Mouse (Mus musculus) C2C12 (cell line): ENCODE results near the gene Hipk2. TPM values are rescaled to one million over a fixed set of nuclear protein-coding genes. Genes with fewer than 3 reads are reported as not detected.

ENCODE experiments used
- H3K27me3 ChIP-seq: one replicate; pipeline ENCODE4 v1.6.1; 2011; ENCODE audit not compliant: control insufficient read depth, insufficient read depth, insufficient read length
- H3K36me3 ChIP-seq: one replicate; pipeline ENCODE4 v1.6.1; 2011; ENCODE audit not compliant: control insufficient read depth, insufficient read depth
- H3K4me3 ChIP-seq: one replicate; pipeline ENCODE4 v1.5.1; 2011; ENCODE audit warnings: mild to moderate bottlenecking, control low read depth; ENCODE audit not compliant: poor library complexity, insufficient read depth, severe bottlenecking
- H3K79me2 ChIP-seq: one replicate; pipeline ENCODE4 v1.6.1; 2011; ENCODE audit not compliant: control insufficient read depth, insufficient read depth
- H3K79me3 ChIP-seq: one replicate; pipeline ENCODE4 v1.6.1; 2011; ENCODE audit warnings: low read depth, control low read depth
- H3ac ChIP-seq: one replicate; pipeline ENCODE3; 2011; ENCODE audit warnings: low read depth; ENCODE audit not compliant: control insufficient read depth, insufficient read length
- CEBPB ChIP-seq: IDR thresholded peaks from one replicate; pipeline ENCODE4 v1.6.1; 2011; ENCODE audit warnings: low read depth, mild to moderate bottlenecking, control low read depth, moderate library complexity
- CTCF ChIP-seq: IDR thresholded peaks from one replicate; pipeline ENCODE4 v1.5.1; 2011; ENCODE audit not compliant: control insufficient read depth, insufficient read depth, insufficient read length
- FOSL1 ChIP-seq: IDR thresholded peaks from one replicate; pipeline ENCODE4 v1.8.0; 2011; ENCODE audit warnings: mild to moderate bottlenecking, low read length; ENCODE audit not compliant: poor library complexity, insufficient read depth, severe bottlenecking
- MAX ChIP-seq: IDR thresholded peaks from one replicate; pipeline ENCODE4 v1.6.1; 2011; ENCODE audit warnings: mild to moderate bottlenecking, control low read depth
- MYOD1 ChIP-seq: IDR thresholded peaks from one replicate; pipeline ENCODE4 v1.6.1; 2011; ENCODE audit warnings: low read depth; ENCODE audit not compliant: control insufficient read depth, insufficient read length
- MYOG ChIP-seq: IDR thresholded peaks from one replicate; pipeline ENCODE4 v1.6.1; 2011; ENCODE audit not compliant: control insufficient read depth, insufficient read length; ENCODE audit errors: extremely low read depth
- USF1 ChIP-seq: IDR thresholded peaks from one replicate; pipeline ENCODE4 v1.6.1; 2011; ENCODE audit warnings: low read depth, mild to moderate bottlenecking, control low read depth, moderate library complexity
- polyA plus RNA-seq: library from polyadenylated mRNA; unstranded; fragments of >200 nt; fragmentation: generic; extraction: Trizol; gene quantifications from one replicate; pipeline ENCODE4 v1.2.1, GENCODE M21; 2012; ENCODE audit warnings: missing spikeins

The Hipk2 gene
- polyA plus RNA-seq, 1 experiment: 13.6 TPM

DNA sequence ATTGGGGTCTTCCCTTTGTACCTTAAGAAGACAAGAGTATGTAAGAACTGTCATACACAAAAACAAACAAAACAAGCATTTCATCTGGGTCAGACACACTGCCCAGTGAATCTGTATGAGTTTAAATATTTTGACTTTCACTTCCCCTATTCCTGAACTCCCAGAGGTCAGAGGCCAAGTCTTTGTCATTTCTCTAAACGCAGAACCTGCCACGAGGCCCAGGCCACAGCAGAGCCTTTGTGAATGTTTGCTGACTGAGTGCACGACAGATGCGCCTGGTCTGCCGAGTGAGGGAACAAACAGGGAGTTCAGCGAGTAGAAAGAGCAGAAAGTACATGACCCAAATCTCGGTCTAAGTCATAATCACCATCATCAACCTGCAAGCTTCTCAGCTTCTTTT is 4.9 kb downstream of the Hipk2 start:
- peaks cover 9% of the 10 kb centered on the region for H3K36me3 ChIP-seq
- no peak overlapping the region for H3K4me3 ChIP-seq
- TF ChIP-seq MYOG: no peak
- no peak for TF ChIP-seq MAX
- TF ChIP-seq MYOD1: no peak
- TF ChIP-seq USF1: no peak
- TF ChIP-seq CTCF: no peak
- no peak for TF ChIP-seq FOSL1
- no peak for TF ChIP-seq CEBPB
- peaks cover 97% of the 10 kb centered on the region for H3K79me2 ChIP-seq
- no peaks in the 10 kb centered on the region for H3K27me3 ChIP-seq
- peaks cover 51% of the 10 kb centered on the region for H3K79me3 ChIP-seq
- H3ac ChIP-seq: no peak overlapping the region

GRCm38 (mm10) chr6:38870070-38870469 is 5.9 kb downstream of the Hipk2 start:
- TF ChIP-seq FOSL1: no peak
- TF ChIP-seq MYOG: no peak
- TF ChIP-seq CTCF: no peak
- TF ChIP-seq MAX: no peak
- TF ChIP-seq CEBPB: no peak
- no peak for TF ChIP-seq USF1
- no peak for TF ChIP-seq MYOD1
- peaks cover 57% of the 10 kb centered on the region for H3K79me3 ChIP-seq
- peaks cover 9% of the 10 kb centered on the region for H3K36me3 ChIP-seq
- H3K4me3 ChIP-seq: no peak overlapping the region
- H3ac ChIP-seq: no peak overlapping the region
- H3K27me3 ChIP-seq: no peaks in the 10 kb centered on the region
- peaks cover 99% of the 10 kb centered on the region for H3K79me2 ChIP-seq

DNA sequence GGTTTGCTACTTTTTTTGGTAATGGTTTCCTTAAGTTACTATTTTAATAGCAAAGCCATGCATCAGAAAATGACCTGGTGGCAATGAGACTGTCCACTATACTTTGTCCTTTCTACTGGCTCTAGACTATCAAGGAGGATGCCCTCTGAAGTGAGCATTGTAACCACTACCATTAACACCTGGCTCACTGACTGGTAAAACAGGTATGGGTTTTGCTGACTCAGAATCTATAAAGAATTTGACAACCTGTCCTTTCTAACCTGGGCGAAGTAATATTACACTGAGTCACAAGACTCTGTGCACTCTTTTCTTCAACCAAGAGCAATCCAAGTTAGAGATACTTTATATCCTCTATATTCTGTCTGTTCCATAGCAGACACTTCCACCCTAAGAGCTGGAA is 7.0 kb downstream of the Hipk2 start:
- H3K79me3 ChIP-seq: peaks cover 61% of the 10 kb centered on the region
- TF ChIP-seq MYOD1 (no peak), CEBPB (no peak), FOSL1 (no peak), MYOG (no peak), CTCF (no peak), MAX (no peak)
- peaks cover 99% of the 10 kb centered on the region for H3K79me2 ChIP-seq
- no peaks in the 10 kb centered on the region for H3K27me3 ChIP-seq
- H3ac ChIP-seq: no peak overlapping the region
- no peak overlapping the region for H3K4me3 ChIP-seq
- peaks cover 9% of the 10 kb centered on the region for H3K36me3 ChIP-seq

- H3K27me3 ChIP-seq: no peaks in the 10 kb centered on the region
- H3K36me3 ChIP-seq: peaks cover 9% of the 10 kb centered on the region
- no peak overlapping the region for H3ac ChIP-seq
- peaks cover 53% of the 10 kb centered on the region for H3K79me3 ChIP-seq
- H3K79me2 ChIP-seq: peaks cover 99% of the 10 kb centered on the region
- H3K4me3 ChIP-seq: no peak overlapping the region
- TF ChIP-seq CTCF: no peak
- TF ChIP-seq FOSL1: no peak
- TF ChIP-seq MYOD1: no peak
- TF ChIP-seq MYOG: no peak
- TF ChIP-seq USF1: no peak
- no peak for TF ChIP-seq CEBPB
- TF ChIP-seq MAX: no peak
Observed at GRCm38 (mm10) chr6:38867291-38867690, 8.7 kb downstream of the Hipk2 start.

- H3K79me3 ChIP-seq: peaks cover 54% of the 10 kb centered on the region
- no peak overlapping the region for H3K4me3 ChIP-seq
- H3K27me3 ChIP-seq: no peaks in the 10 kb centered on the region
- TF ChIP-seq CEBPB (no peak), FOSL1 (no peak), MYOD1 (no peak), MYOG (no peak), USF1 (no peak), MAX (no peak), CTCF (no peak)
- peaks cover 99% of the 10 kb centered on the region for H3K79me2 ChIP-seq
- no peak overlapping the region for H3ac ChIP-seq
- peaks cover 9% of the 10 kb centered on the region for H3K36me3 ChIP-seq
Observed at GRCm38 (mm10) chr6:38866761-38867160, 9.2 kb downstream of the Hipk2 start.

GRCm38 (mm10) chr6:38866357-38866756 is 9.6 kb downstream of the Hipk2 start:
- peaks cover 9% of the 10 kb centered on the region for H3K36me3 ChIP-seq
- TF ChIP-seq MYOD1 (no peak), CEBPB (no peak), MAX (no peak), USF1 (no peak), FOSL1 (no peak), CTCF (no peak), MYOG (no peak)
- no peak overlapping the region for H3ac ChIP-seq
- peaks cover 54% of the 10 kb centered on the region for H3K79me3 ChIP-seq
- H3K79me2 ChIP-seq: peaks cover 99% of the 10 kb centered on the region
- H3K27me3 ChIP-seq: no peaks in the 10 kb centered on the region
- no peak overlapping the region for H3K4me3 ChIP-seq
